Mouse (Mus musculus): Measurements from ENCODE around the gene Jade2. TPM values are rescaled to one million over a fixed set of nuclear protein-coding genes. Genes with fewer than 3 reads are reported as not detected.
"Not testable (repeated sequence)": the region's sequence is repeated elsewhere in the genome, so short reads cannot be mapped to it uniquely, and the experiment has no call there.

Gene Jade2
- polyA plus RNA-seq, 1 experiment from 2014 or later: 0.55 TPM

- H3K27me3 ChIP-seq: no peaks in the 10 kb centered on the region
- no peak overlapping the region for H3K9ac ChIP-seq
- no peak overlapping the region for H3K27ac ChIP-seq
- H3K36me3 ChIP-seq: 0 out of 2 replicates have a peak, but pooled peaks cover 7% of the 10 kb centered on the region
- no peaks in the 10 kb centered on the region for H3K9me3 ChIP-seq (replicated peaks)
- DNase-seq (no peak), ATAC-seq (ENCODE audit: low read depth) (no peak)
- peaks cover 4% of the 10 kb centered on the region; the same call in 1 of the 2 replicates for H3K4me1 ChIP-seq (replicated peaks)
- 74% methylated on average over 8 of the region's 8 CpGs for WGBS (ENCODE audit: insufficient replicate concordance)
- H3K4me3 ChIP-seq (replicated peaks): no peak overlapping the region
- no peak overlapping the region for H3K4me2 ChIP-seq
These were observed 45.4 kb downstream of the Jade2 start for GRCm38 (mm10) chr11:51812022-51812546.

GRCm38 (mm10) chr11:51811230-51811629, 46.2 kb downstream of the Jade2 start:
- no peak for DNase-seq
- no peak overlapping the region for H3K4me2 ChIP-seq
- H3K27me3 ChIP-seq: no peaks in the 10 kb centered on the region
- no peak overlapping the region for H3K9ac ChIP-seq
- WGBS (ENCODE audit: insufficient replicate concordance): 75% methylated on average over 4 of the region's 4 CpGs
- no peak overlapping the region for H3K4me3 ChIP-seq (replicated peaks)
- ATAC-seq (ENCODE audit: low read depth): no peak
- H3K9me3 ChIP-seq (replicated peaks): no peaks in the 10 kb centered on the region
- H3K4me1 ChIP-seq (replicated peaks): no peaks in the 10 kb centered on the region; the same call in 1 of the 2 replicates
- no peaks in the 10 kb centered on the region for H3K36me3 ChIP-seq
- no peak overlapping the region for H3K27ac ChIP-seq

- no peaks in the 10 kb centered on the region for H3K27me3 ChIP-seq
- H3K27ac ChIP-seq: no peak overlapping the region
- no peak overlapping the region for H3K9ac ChIP-seq
- DNase-seq: no peak
- peaks cover 8% of the 10 kb centered on the region for H3K4me1 ChIP-seq (replicated peaks)
- no peak overlapping the region for H3K4me3 ChIP-seq (replicated peaks)
- 51% methylated on average over 6 of the region's 6 CpGs for WGBS (ENCODE audit: insufficient replicate concordance)
- ATAC-seq (ENCODE audit: low read depth): no peak
- no peaks in the 10 kb centered on the region for H3K36me3 ChIP-seq
- no peak overlapping the region for H3K4me2 ChIP-seq
- no peaks in the 10 kb centered on the region for H3K9me3 ChIP-seq (replicated peaks)
These were observed 47.7 kb downstream of the Jade2 start for GRCm38 (mm10) chr11:51809632-51810224.

- Histone ChIP-seq H3K27ac (no peak overlapping the region), H3K9ac (no peak overlapping the region), H3K36me3 (no peaks in the 10 kb centered on the region), H3K9me3 (replicated peaks) (no peaks in the 10 kb centered on the region), H3K27me3 (no peaks in the 10 kb centered on the region), H3K4me3 (replicated peaks) (no peak overlapping the region), H3K4me1 (replicated peaks) (peaks cover 8% of the 10 kb centered on the region), H3K4me2 (no peak overlapping the region)
- ATAC-seq (ENCODE audit: low read depth): no peak
- no peak for DNase-seq
- 53% methylated on average over 13 of the region's 13 CpGs for WGBS (ENCODE audit: insufficient replicate concordance)
These were observed 50.2 kb downstream of the Jade2 start for GRCm38 (mm10) chr11:51807108-51807879.

- H3K9me3 ChIP-seq (replicated peaks): no peaks in the 10 kb centered on the region
- H3K27ac ChIP-seq: no peak overlapping the region
- 25% methylated on average over 17 of the region's 17 CpGs for WGBS (ENCODE audit: insufficient replicate concordance)
- ATAC-seq (ENCODE audit: low read depth) (peak; percentile 76), DNase-seq (peak; percentile 65)
- no peaks in the 10 kb centered on the region for H3K36me3 ChIP-seq
- peak overlapping the region; percentile 62 for H3K9ac ChIP-seq
- no peaks in the 10 kb centered on the region for H3K27me3 ChIP-seq
- peak overlapping the region; percentile 67 for H3K4me2 ChIP-seq
- H3K4me3 ChIP-seq (replicated peaks): peak overlapping the region; percentile 53
- H3K4me1 ChIP-seq (replicated peaks): peaks cover 13% of the 10 kb centered on the region
These were observed 52.1 kb downstream of the Jade2 start for GRCm38 (mm10) chr11:51805221-51805981.

GRCm38 (mm10) chr11:51800634-51801325, 56.7 kb downstream of the Jade2 start:
- Histone ChIP-seq H3K9me3 (replicated peaks) (no peaks in the 10 kb centered on the region), H3K36me3 (no peaks in the 10 kb centered on the region), H3K4me3 (replicated peaks) (no peak overlapping the region), H3K4me2 (no peak overlapping the region), H3K4me1 (replicated peaks) (peaks cover 10% of the 10 kb centered on the region), H3K27ac (no peak overlapping the region), H3K9ac (no peak overlapping the region), H3K27me3 (no peaks in the 10 kb centered on the region)
- WGBS (ENCODE audit: insufficient replicate concordance): 39% methylated on average over 8 of the region's 8 CpGs
- no peak for ATAC-seq (ENCODE audit: low read depth)
- DNase-seq: no peak

- Histone ChIP-seq H3K4me3 (replicated peaks) (no peak overlapping the region), H3K9me3 (replicated peaks) (no peaks in the 10 kb centered on the region), H3K27ac (no peak overlapping the region), H3K36me3 (peaks cover 12% of the 10 kb centered on the region), H3K4me1 (replicated peaks) (peaks cover 5% of the 10 kb centered on the region), H3K9ac (no peak overlapping the region), H3K27me3 (no peaks in the 10 kb centered on the region), H3K4me2 (no peak overlapping the region)
- no peak for ATAC-seq (ENCODE audit: low read depth)
- DNase-seq: no peak
- 66% methylated on average over 4 of the region's 4 CpGs for WGBS (ENCODE audit: insufficient replicate concordance)
These were observed 61.2 kb downstream of the Jade2 start for GRCm38 (mm10) chr11:51796272-51796671.

- H3K36me3 ChIP-seq: peaks cover 56% of the 10 kb centered on the region
These were observed 66.8 kb downstream of the Jade2 start for GRCm38 (mm10) chr11:51790662-51791061.

GRCm38 (mm10) chr11:51789735-51790134, 67.7 kb downstream of the Jade2 start:
- H3K4me2 ChIP-seq; H3K4me3 ChIP-seq (replicated peaks); DNase-seq; H3K27ac ChIP-seq; H3K9ac ChIP-seq; H3K9me3 ChIP-seq (replicated peaks); H3K27me3 ChIP-seq; ATAC-seq (ENCODE audit: low read depth); H3K4me1 ChIP-seq (replicated peaks): not testable (repeated sequence)
- WGBS (ENCODE audit: insufficient replicate concordance): 69% methylated on average over 4 of the region's 4 CpGs
- H3K36me3 ChIP-seq: peaks cover 59% of the 10 kb centered on the region

More at GRCm38 (mm10) chr11:51790662-51791061, 66.8 kb downstream of the Jade2 start:
- Histone ChIP-seq H3K27me3 (no peaks in the 10 kb centered on the region), H3K4me3 (replicated peaks) (no peak overlapping the region), H3K4me1 (replicated peaks) (no peaks in the 10 kb centered on the region), H3K9ac (no peak overlapping the region), H3K9me3 (replicated peaks) (no peaks in the 10 kb centered on the region), H3K4me2 (no peak overlapping the region), H3K27ac (no peak overlapping the region)
- DNase-seq (no peak), ATAC-seq (ENCODE audit: low read depth) (no peak)
- 89% methylated on average over 7 of the region's 7 CpGs for WGBS (ENCODE audit: insufficient replicate concordance)

GRCm38 (mm10) chr11:51785926-51786325, 71.5 kb downstream of the Jade2 start:
- WGBS (ENCODE audit: insufficient replicate concordance): 87% methylated on average over 6 of the region's 6 CpGs
- Histone ChIP-seq H3K9me3 (replicated peaks) (no peaks in the 10 kb centered on the region), H3K36me3 (peaks cover 73% of the 10 kb centered on the region), H3K9ac (no peak overlapping the region), H3K4me1 (replicated peaks) (no peaks in the 10 kb centered on the region), H3K4me3 (replicated peaks) (no peak overlapping the region), H3K4me2 (no peak overlapping the region), H3K27ac (no peak overlapping the region), H3K27me3 (no peaks in the 10 kb centered on the region)
- DNase-seq: peak; percentile 48
- no peak for ATAC-seq (ENCODE audit: low read depth)

- Histone ChIP-seq H3K4me3 (replicated peaks) (no peak overlapping the region), H3K27ac (no peak overlapping the region), H3K9ac (no peak overlapping the region), H3K27me3 (no peaks in the 10 kb centered on the region), H3K9me3 (replicated peaks) (no peaks in the 10 kb centered on the region), H3K36me3 (peaks cover 65% of the 10 kb centered on the region), H3K4me1 (replicated peaks) (peaks cover 7% of the 10 kb centered on the region), H3K4me2 (no peak overlapping the region)
- 80% methylated on average over 6 of the region's 6 CpGs for WGBS (ENCODE audit: insufficient replicate concordance)
- ATAC-seq (ENCODE audit: low read depth): no peak
- no peak for DNase-seq
These were observed 74.7 kb downstream of the Jade2 start for GRCm38 (mm10) chr11:51782721-51783120.
